Mouse (Mus musculus) skeletal muscle tissue, adult 2 months (tissue): ENCODE results near the gene St5.

ENCODE experiments used
- DNase-seq: peaks from one replicate; pipeline ENCODE4 v3.0.0-alpha.2; 2012; ENCODE audit warnings: low read depth, low spot score

The St5 gene

DNA sequence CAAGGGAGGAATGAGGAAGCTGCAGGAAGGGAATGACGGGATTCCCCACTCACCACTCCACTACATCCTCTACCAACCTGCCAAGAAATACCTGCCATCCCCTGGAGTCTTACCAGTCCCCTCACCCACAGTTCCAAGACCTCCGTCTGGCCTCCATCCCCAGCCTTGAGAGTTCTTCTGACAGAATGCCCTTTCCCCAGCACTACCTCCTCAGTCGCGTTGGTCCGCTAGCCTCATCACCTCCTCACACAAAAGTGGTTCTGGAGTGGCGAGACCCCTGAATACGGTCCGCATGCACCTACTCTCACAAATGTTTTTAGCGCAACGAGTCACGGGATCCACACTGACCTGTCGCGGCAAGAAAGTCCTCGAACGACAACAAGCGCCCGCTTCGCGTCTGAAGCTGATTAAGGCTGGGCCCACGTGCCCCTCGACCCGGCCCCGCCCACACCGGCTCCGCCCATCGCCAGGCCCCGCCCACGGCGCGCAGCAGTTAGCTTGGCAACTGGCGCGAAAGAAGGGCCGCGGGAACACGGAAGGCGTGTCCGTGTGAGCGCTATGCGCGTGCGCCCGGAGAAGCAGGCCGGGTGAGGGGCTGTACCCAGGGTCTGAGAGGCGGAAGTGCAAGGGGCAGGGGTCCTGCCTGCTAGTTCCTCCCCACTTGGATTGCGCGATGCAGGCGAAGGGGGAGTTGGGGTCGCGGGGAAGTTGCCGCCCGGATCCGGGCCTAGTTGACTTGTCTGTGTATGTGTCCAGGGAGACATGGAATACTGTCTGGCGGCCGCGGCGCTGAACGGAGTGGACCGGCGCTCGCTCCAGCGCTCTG lies at the start of gene St5, which contains the start of gene Akip1:
TSS of gene St5 (minus strand) at position 416 of the 826 bp plus-strand sequence.
TSS of gene Akip1 (plus strand) at position 501 of the 826 bp plus-strand sequence.
- peak; percentile 84 for DNase-seq

DNA sequence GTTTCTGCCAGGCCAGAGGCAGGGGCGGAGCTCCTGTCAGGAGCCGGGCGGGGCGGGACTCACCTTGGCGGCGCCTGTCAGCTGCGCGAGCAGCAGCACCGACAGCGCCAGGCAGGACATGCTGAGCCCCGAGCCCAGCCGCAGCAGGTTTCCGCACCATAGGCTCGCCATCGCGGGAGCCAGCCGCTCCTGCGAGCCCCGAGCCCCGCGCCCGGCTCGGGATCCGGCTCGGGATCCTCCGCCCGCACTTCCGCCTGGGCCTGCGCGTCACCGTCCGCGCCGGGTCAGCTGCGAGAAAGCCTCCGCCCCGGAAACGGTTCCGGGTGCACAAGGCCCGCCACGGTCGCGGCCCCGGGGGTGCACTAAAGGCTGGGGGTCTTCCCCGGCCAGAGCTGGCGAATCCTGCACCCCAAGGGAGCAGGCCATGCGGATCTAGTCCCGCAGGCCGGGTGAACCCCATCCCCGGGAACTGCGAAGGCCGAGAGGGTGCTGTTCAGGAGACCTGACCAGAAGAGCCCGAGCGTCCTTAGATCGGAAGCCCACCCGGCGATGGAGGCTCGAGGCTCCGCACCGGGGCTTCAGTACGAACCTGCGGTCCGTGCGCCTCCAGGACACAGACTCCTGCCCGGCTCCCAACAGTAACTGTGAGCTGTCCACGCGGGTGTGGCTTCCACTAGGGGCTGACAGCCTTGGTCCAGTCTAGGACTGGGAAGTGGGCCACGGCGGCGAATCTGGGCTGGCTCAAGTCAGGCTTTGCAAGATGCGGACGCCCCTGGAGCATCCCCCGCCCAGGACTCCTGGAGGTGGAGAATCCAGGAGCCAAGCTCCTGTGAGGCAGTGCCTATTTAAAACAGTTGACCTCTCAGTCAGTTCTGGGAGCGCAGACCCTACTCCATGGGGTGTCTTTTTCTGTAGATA lies 48.9 kb upstream of the St5 start, which contains the start of gene Tmem9b:
TSS of gene Tmem9b (minus strand) at position 868 of the 918 bp plus-strand sequence.
- peak; percentile 63 for DNase-seq

DNA sequence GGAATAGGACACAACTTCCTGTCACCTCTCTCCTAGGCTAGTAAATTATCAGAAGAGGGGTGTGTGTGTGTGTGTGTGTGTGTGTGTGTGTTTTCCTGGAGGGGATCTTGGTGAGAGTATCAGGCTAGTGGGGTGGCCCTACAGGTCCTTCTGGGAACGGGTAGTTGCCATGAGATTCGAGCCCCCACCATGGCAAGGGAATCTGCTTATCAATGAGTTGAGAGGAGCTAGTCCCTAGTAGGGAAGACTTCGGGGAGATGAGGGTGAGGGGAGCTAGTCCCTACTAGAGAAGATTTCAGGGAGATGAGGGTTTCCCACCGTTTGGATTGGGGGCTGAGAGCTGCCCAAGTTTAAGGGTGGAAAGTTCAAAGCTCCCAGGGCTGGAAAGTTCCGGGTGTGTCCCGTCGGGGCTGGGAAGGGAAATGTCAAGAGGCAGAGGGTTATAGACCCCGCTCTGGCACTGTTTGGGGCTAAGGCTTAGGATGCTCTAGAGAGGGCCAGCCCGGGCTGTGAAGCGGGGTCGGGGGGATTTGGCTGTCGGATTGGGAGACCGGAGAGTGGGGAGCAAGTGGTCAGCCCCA lies 48.1 kb upstream of the St5 start:
- DNase-seq: no peak

DNA sequence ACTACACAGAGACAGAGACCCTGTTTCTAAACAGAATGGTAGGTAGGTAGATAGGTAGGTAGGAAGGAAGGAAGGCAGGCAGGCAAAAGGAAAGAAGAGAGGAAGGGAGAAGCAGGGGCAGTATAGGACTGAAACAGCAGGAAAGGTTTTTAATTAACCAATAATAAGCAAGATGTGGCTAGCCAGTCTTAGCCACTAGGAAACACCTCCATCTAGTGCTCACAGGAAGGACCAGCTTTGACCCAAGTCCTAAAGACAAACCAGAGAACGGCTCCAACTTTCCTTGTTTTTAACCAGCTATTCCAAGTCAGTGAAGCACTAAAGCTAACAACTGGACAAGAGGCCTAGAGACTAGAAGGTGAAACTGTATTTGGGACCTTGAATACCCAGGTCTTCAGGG lies 44.3 kb upstream of the St5 start:
- no peak for DNase-seq

DNA sequence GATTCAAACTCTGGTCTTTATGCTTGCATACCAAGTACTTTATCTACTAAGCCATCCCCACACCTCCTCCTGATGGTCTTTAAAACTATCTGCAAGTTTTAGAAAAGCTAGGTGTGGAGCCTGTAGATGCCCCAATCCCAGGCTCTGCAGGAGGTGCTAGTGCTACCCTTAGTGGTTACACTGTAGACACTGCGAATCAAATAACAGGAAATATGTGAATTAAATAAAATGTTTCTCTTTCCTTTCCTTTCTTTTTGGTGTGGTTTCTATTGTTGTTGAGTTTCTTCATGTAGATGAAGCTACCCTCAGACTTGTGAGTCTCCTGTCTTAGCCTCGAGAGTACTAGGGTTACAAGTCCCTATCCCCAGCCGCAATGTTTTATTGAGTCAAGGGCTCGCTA lies 38.3 kb upstream of the St5 start:
- DNase-seq: no peak

DNA sequence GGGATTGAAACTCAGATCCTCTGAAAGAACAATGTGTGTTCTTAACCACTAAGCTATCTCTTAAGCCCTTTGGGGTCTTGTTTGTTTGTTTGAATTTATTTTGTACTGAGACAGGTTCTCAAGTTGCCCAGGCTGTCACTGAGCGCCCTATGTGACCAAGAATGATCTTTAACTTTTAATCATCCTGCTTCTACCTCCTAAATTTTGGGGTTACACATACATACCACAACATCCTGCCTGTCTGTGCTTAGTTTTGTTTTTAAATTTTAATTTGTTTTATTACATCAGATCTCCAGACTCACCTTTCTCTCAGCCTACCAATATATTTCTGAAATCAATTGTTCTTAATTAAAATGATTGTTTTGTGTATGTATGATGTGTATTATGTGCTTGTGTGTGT lies 37.7 kb upstream of the St5 start:
- no peak for DNase-seq

DNA sequence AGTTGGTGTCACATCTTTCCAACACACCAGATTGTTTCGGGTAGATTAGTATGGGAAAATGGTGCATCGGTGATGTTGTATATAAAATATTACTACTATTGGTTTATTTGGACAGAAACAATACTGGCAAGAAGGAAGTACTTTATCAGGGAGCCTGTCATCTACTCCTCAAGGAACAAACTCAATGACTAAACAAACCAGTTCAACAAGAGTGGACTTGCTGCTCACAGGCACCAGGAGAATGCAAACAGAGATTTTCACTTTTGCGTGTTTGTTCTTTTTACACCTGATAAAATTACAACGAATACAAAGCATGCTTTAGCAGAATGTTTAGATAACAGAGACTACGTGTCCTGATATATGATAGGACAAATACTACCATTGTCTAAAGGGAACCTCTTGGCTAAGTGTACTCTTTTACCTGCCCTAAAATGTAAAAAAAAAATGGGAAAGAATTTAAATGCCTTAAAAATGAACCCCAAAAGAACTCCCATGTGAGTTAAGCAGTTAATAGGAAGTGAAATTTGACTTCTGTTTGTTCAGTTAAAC lies 36.5 kb upstream of the St5 start:
- no peak for DNase-seq

DNA sequence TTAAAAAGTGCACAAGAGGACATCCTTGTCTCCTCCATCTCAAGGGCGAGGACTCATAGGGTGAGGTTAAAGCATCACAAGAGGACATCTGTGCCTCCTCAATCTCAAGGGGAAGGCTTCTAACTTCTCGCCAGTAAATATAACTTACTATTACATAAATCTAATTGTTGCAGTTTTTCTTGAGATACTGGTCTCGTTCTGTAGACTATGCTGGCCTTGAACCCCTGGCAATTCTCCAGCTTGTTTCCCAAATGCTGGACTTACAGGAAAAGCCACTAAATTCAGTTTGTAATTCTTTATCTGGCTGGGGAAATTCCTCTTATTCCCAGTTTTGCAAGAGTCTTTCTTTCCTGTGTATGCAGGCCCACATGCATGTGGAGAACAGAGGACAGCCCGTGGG lies 31.4 kb upstream of the St5 start:
- no peak for DNase-seq

DNA sequence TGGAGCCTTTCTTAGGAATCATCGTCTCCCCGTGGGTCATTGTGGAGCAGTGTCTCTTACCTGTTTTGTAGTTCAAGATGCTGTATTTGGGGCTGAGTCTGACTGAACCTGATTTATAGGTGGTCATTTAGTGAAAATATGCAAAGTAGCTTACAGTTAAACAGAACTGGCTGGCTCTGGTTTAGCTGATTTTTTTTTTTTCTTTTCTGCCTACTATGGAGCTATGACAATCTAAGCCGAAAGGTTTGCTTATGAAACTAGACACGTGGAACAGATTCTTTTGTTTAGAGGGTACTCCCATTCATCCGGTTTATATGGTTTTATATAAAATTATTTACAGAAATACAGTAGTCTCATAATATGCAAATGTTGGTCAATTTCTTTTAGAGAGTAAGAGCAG lies 28.2 kb upstream of the St5 start, which contains the start of gene Ascl3:
TSS of gene Ascl3 (minus strand) at position 101 of the 400 bp plus-strand sequence.
- DNase-seq: no peak

DNA sequence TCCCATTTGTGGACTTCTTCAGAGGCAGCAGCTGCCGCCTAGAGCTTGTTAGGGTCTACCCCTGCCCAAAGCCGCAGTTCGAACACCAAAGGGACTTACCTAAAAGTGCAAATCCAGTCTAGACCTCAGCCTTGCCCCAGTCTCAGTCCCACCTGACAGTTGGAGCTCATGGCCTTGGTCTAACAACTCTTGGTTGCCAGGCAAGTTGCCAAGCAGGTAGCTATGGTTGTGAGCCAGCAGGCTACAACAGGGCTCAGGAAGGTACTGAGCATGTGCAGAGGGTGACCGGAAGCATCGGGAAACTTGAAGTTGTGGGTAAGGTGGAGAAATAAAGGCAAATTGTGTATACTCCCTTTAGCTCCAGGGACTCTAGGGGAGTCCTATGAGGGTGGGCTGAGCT lies 20.3 kb upstream of the St5 start, which contains the start of gene BC051019:
TSS of gene BC051019 (minus strand) at position 154 of the 400 bp plus-strand sequence.
- DNase-seq: no peak

DNA sequence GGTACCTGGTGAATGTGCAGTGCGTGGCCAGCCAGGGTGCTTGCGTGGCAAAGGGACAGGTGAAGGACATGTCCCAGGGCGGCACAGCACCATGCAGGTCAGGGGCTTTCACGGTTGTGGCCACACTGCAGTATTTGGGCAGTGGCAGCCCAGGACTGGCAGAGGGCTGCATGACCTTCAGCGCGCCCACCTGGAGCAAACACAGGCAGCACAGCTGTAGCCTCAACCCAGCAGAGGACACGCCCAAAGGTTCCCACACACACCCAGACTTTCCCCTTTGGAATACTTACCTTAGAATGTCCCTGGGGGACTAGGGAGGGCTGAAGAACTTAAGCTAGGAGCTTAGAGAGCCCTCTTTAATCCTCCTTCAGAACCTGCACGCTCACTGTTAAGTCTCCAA lies 19.7 kb upstream of the St5 start:
- DNase-seq: no peak

DNA sequence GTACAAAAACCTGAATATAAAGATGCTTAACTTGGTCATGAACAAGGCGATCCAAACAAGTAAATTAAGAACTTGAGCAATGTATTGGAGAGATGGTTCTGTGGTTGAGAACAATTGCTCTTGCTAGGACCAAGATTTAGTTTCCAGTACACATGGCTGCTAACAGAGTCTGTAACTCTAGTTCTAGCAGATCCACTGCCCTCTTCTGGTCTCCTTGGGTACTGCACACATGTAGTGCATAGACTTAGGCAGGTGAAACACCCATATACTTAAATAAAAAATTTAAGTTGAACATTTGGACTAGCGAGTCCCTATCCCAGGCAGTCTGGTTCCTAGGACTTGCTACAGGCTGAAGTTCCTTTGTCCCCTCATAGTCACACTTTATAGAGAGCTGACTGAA lies 19.2 kb upstream of the St5 start:
- DNase-seq: no peak

DNA sequence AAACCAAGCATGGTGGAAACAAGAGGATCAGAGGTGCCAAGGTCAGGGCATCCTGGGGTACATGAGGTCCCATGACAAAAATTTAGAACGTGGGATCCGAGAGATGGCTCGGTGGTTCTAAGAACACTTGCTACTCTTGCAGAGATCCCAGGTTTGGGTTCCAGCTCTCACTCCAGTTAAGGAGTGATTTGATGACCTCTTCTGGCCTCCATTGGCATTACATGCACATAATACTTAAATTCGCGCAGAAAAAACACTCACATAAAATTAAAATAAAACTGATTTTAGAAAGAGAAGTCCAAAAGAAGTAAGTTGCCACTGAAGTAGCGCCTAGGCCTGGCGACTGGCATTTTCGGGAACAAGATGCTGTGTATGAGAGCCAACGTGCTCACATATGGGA lies 15.9 kb upstream of the St5 start:
- peak; percentile 34 for DNase-seq

DNA sequence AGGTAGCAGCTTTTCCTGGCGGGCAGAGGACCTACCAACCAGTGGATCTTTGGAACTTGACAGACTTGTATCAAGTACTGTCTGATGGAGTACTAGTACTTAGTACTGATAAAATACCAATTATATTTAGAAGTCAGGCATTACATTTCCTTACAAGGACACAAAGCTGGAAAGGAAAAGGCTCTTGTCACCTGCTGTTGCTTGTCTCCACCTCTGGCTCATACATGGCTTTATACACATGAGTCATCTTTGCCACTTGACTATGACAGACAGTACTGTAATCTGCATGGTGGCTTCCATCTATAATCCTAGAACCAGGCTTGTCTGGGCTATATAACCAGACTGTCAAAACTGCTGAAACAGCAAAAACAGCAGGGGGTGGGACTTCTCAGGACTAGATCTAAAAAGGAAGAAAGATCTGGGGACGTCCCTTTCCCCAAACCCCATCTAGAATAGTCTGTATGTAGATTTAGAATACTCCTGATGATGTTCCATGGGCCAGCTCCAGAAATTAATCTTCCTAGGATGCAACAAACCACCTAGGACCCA lies 10.1 kb upstream of the St5 start:
- DNase-seq: no peak

DNA sequence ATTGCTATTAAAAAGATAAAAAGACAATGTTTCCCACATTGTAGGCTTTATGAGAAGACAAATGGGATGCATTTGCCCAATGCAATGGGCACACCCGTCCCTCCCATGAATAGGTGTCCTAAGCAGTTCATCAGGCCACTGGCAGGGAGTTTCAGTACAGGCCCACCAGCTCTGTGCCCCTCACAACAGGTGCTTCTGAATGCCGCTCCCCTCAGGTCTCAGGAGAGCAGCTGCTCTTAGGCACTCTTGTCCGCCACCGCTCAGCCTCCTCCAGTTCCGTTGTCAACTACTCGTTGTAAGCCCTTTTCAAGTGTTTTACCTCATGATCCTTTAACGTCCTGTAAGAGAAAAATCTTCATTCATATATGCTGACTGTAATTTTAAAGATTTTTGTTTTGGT lies 8.8 kb upstream of the St5 start:
- no peak for DNase-seq

DNA sequence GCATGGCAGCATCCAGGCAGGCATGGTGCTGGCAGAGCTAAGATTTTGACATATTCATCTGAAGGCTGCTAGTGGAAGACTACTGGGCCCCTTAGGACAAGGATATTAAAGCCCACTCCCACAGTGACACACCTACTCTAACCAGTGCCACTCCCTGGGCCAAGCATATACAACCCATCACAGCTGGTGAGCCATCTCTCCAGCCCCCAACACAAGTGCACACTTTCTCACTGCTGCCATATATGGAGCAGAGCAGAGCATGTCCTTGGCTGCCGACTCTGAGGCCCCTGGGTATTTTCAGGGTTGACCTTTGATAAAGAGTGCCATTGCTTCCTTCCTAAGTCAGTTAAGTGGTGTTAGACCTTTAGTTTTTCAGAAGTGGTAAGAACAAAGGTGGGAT lies 6.7 kb upstream of the St5 start:
- DNase-seq: no peak

DNA sequence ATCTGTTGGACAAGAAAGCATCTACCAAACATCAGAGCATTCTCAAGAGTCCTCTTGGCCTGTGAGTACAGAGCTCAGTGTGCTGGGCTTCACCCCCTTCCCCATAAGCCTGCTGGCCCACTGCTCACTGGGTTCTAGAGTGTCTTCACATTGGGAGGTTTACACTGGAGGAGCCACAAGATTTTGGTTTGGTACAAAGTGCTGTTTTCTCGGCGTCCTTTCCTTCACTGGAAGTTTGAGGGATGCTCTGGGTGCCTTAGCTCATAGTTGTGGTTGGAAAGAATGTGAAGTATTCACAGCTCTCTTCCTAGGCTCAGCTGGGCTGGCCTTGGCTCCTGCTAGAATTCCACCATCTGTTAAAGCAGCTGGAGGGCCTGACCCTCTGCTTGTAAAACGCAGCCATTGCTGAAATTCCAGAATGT lies 5.6 kb upstream of the St5 start:
- peak; percentile 80 for DNase-seq

DNA sequence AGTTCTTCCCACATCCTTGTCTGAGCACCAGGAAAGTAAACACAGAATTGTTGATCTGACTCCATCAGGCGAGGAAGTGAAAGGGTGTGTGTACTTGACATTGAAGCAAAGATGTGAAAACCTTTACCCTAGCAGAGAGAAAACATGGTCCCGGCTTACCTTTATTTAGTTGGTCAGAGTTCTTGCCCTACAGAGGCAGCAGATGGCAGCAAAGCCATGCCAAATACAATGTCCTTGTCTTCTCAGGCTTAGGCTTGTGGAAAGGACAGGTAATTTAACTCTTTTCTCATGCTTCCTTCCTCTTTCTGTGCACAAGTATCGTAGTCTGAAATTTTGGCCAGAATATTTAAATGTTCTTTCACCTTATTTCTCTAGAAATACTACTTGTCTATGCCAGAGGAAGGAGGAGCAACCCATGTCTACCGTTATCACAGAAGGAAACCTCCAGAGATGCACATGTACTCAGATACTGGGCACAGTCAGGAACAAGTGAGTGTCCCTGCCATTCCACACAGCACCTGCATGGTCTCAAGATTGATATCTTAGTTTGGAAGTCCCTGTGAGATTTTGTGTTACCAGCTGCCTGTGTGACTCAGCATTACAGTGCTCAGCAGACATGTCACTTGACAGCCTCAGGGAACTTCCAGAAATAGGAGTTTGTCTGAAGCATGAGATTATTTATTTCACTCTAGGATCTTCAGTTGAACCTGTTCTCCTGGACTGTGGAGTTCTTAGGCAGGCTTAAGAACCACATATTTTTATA lies 3.8 kb upstream of the St5 start:
- DNase-seq: peak; percentile 39

DNA sequence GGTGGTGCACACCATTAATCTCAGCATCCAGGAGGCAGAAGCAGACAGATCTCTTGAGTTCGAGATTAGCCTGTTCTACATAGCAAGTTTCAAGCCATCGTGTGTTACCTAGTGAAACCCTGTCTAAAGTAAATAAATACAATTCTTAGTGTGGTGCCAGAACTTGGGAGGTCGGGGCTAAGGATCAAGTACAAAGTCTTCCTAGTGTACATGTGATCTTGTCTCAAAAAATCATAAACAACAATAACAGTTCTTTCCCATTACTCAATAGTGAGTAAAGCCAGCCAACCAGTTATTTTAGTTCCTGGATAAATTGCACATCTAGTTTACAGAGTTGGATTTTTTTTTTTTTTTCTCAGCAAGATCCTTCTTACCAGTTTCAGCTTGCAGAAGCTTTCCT lies 1.1 kb upstream of the St5 start:
- DNase-seq: no peak

DNA sequence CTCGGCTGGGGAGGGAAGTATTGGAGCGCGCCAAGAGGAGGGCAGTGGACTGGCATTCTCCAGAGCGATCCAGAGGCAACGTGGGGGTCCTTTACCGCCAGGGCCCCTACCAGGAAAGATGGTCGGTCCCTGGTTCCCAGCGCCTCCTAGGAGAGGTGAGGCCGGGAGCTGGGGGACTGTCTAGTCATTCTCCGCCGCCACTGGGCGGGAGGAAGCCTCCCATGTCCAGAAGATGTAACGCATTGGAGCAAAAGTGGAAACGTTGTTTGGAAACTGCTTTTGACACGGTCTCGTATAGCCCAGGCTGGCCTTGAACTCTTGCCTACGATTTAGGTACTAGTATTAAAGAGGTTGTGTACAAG lies 592 bp upstream of the St5 start:
- DNase-seq: no peak

DNA sequence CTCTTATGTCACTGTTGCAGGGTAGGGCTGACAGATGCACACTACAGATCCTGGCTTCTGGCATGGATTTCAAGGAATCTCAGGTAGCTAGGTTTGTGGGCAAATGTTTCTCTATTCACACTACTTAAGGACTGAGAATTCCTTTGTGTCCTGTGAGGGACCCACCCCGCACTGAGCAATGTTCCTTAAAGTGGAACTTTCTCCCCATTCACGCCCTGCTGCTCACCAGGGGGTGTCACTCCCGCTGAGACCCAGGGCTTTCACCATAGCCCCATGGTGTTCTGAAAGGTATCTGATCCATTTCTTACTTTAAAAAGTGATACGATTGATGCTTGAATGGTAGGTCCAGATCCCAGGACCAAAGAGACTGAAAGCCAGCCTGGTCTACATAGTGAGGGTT lies 684 bp downstream of the St5 start:
- no peak for DNase-seq
